Mouse (Mus musculus) gastrocnemius, adult 18-20 months (tissue): Measurements from ENCODE around the gene Stat5b. TPM values are rescaled to one million over a fixed set of nuclear protein-coding genes. Genes with fewer than 3 reads are reported as not detected.

ENCODE experiments used
- DNase-seq: peaks from one replicate; pipeline ENCODE4 v3.0.0; 2021; ENCODE audit warnings: low spot score
- long read RNA-seq, 2 experiments: library from polyadenylated mRNA; stranded (forward); transcript quantifications; one replicate each; pipeline ENCODE4 v2.0.0; 2021
- total RNA-seq, 2 experiments: library from RNA; stranded (reverse); gene quantifications; 2 replicates each; pipeline ENCODE4 v1.2.3; 2021

Stat5b gene
- total RNA-seq, result 100 to 1,000 TPM; 125 to 170 TPM
- long read RNA-seq, experiment 1, full-length matches to known transcripts, result 197 of 306 reads
- long read RNA-seq, experiment 1, partial matches to known transcripts, result 32 of 306 reads
- long read RNA-seq, experiment 1, other reads (novel, unspliced or antisense), result 77 of 306 reads
- long read RNA-seq, experiment 2, full-length matches to known transcripts, result 201 of 330 reads
- long read RNA-seq, experiment 2, partial matches to known transcripts, result 68 of 330 reads
- long read RNA-seq, experiment 2, other reads (novel, unspliced or antisense), result 61 of 330 reads

DNA sequence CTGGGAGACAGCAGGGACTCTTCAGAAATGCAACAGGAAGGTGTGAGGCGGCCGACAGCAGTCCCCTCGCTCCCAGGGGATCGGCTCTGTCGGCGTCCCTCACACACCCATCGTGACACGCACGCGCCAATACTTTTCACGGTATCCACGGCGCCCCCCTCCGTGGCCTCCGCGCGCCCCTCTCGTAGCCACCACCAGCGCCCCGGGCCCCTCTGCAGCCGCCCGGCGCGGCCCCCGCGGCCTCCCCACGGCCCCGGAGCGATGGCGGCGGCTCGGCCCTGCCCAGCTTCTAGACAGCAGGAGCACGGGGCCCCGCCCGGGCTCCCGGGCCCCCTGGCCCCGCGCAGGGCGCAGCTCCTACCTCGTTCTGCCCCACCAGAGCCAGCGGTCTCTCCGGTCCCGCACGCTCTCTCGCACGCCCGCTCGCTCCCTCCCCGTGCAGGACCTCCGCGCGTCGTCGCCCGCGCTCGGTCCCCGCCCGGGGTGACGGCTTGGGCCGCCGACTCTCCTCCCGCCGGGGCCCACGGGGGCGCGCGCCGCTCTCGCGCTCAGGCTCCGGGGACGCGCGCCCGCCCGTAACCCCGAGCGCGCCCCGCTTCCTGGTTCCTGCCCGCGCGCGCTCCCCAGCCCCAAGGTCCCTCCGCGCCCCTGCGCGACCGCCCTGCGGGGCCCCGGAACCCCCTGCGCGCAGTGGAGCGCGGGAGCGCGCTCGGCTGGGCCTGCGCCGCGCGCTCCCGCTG, at the start of gene Stat5b:
Stat5b (minus strand) TSS at position 687 of the 740 bp plus-strand sequence.
- DNase-seq, result peak; percentile 58

- DNase-seq, result no peak
These were observed 48.1 kb upstream of the Stat5b start for GRCm38 (mm10) chr11:100898441-100899199.

GRCm38 (mm10) chr11:100897294-100898231, 47.0 kb upstream of the Stat5b start:
- DNase-seq, result no peak

GRCm38 (mm10) chr11:100896078-100896477, 45.6 kb upstream of the Stat5b start:
- DNase-seq, result no peak

DNA sequence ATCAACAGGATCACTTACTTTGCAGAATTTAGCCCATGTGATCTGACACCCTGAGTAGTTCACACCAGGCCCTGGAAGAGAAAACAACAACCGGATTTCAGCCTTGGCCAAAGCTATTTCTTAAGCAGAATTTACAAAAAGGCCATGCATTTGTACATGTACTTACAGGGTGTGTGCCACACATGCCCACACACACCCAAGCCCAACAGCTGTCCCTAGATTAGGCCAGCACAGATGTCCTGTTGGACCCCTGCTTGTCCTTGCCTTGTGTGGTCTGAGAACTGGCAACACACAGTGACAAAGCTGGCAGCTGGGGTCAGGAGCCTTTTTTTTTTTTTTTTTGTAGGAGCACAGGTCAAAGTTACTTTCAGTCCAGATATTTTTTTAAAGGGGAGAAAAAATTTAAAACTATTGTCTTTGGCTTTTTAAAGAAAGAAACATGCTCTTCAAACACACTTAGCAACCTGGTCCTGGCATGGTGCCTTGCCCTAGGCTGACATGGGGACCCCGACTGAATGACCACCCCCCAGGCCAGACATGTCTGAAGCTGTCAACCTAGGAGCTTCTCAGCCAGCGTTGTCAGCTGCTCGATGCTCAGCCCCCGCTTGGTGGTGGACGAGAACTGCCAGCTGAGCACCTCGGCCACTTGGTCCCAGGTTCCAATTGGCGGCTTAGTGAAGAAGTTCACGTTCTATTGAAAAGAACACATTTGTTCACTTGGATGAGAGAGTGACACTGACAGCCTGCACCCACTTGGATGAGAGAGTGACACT, 43.8 kb upstream of the Stat5b start:
- DNase-seq, result no peak

DNA sequence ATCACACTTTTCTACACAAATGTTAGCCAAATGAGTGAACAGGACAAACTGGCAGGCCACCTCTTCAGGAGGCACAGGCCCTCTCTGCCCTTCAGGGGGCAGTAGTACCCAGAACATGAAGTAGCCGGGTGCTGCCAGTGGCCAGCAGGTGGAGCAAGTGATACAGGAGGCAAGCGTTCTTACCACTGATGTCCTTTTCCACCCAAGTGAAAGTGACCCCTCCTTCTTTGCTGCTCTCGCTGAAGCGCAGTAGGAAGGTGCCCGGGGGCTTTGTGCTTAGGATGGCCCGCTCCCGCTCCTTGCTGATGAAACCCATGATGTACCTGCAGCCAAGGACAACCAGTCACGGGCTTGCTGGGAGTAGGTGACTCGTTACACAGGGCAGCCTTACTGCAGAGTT, 43.0 kb upstream of the Stat5b start:
- peak; percentile 94 for DNase-seq

GRCm38 (mm10) chr11:100892435-100892834, 41.9 kb upstream of the Stat5b start:
- DNase-seq, result peak; percentile 56

GRCm38 (mm10) chr11:100891256-100892123, 41.0 kb upstream of the Stat5b start:
- no peak for DNase-seq

DNA sequence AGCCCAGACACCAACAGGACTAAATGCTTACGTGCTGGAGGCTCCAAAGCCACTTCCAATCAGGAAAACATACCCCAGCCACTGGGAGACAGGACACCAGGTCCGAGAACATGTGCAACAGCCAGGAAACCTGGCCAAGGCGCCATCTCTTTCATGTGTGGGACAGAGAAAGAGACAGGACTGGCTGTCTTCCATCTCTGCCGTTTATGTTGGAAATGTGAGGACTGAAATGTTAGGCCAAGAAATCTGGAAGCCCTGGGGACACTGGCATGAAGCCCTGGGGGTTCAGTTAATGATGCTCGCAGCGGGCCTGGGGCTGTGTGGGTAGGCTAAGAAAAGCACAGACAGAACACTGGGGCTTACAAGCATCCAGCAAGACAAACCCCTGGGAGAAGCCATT, 40.0 kb upstream of the Stat5b start:
- peak; percentile 43 for DNase-seq

GRCm38 (mm10) chr11:100888348-100888820, 37.9 kb upstream of the Stat5b start:
- DNase-seq, result no peak

DNA sequence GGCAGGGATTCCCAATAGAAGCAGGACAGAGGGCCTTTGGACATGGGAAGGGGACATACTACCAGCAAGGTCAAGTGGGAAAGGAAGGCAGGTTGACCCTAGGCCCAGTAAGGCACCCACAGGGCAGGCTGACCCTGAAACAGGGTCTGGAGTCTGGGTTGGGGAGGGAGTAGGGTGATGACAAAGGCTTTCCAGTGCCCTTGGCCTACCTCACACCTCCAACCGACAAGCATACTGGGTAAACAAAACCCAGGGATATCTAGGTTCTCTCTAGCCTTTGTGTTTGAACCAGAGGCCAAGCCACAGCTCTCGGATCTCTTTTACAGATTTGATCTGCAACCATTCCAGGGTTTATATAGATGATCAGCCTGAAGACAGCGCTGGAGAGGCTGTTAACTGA, 37.2 kb upstream of the Stat5b start:
- no peak for DNase-seq

GRCm38 (mm10) chr11:100887236-100887635, 36.7 kb upstream of the Stat5b start:
- no peak for DNase-seq

- DNase-seq, result no peak
These were observed 35.7 kb upstream of the Stat5b start for GRCm38 (mm10) chr11:100886188-100886740.

DNA sequence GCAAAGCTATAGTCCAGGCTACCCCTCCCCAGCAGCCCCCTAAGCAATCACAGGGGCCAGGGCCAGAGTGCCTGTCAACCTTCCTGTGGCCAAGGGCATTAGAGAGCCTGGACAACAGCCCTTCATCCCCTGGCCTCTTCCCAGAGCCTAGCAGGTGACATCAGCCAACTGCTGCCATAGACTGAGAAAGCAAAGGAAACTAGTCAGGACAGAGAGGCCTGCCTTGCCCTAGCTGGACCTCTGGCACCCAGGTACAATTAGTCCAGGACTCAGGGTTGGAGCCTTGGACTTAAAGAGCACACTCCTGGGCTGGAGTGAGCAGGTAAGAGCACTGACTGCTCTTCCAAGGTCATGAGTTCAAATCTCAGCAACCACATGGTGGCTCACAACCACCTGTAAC, 34.9 kb upstream of the Stat5b start:
- DNase-seq, result no peak

- no peak for DNase-seq
These were observed 33.1 kb upstream of the Stat5b start for GRCm38 (mm10) chr11:100883640-100884039.

DNA sequence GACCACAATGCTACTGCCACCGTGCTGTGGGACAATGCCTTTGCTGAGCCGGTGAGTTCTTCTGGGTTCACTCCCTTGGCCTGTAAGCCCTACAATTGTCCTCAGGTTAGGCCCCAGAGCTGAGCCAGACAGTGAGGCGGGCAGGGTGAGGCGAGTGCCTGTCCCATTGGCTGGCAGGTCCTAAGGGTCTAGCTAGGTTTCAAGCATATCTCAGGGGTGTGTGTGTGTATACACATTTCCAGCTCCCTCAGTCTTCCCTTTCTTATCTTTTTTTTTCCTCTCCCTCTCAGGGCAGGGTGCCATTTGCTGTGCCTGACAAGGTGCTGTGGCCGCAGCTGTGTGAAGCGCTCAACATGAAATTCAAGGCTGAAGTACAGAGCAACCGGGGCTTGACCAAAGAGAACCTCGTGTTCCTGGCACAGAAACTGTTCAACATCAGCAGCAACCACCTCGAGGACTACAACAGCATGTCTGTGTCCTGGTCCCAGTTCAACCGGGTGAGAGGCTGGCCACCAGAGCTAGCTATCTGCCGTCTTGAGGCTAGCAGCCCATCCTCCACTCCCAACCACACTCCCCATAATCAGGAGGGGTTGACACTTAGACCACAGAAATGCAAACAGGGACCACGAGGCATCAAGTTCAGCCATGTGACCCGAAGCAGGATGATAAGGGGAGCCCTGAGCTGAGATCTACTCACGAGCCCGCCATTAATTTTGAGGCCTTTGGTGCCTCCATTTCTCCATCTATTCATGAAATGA, 29.0 kb upstream of the Stat5b start:
- DNase-seq, result no peak

DNA sequence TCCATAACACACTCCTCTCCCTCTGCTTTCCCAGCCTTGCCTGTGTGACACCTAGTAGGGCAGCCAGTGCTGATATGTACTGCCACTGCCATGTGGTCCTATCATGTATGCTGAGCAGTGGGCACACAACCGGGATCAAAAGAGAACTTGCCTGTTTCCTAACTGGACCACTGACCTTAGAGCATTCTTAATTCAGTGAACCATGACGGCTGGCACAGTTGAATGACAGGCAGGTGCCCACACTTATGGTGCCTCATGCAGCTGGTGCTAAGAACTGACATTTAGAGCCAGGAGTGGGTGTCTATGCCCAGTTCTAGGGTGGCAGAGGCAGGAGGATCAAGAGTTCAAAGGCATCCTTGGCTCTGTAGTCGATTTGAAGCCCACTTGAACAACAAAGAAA, 25.2 kb upstream of the Stat5b start:
- no peak for DNase-seq

GRCm38 (mm10) chr11:100870968-100871350, 20.4 kb upstream of the Stat5b start:
- DNase-seq, result no peak
